Mouse (Mus musculus): ENCODE data around the gene Rspo4. TPM values are rescaled to one million over a fixed set of nuclear protein-coding genes. Genes with fewer than 3 reads are reported as not detected.
A peak's percentile ranks its signal among the peaks of the same experiment; 100 is the strongest.

The Rspo4 gene
- polyA plus RNA-seq, 1 experiment from 2014 or later, result 0.39 TPM

GRCm38 (mm10) chr2:151879760-151880159 lies 37.0 kb downstream of the Rspo4 start:
- WGBS, result 64% methylated on average over 2 of the region's 2 CpGs
- no peak overlapping the region for H3K27ac ChIP-seq (ENCODE audit: low read depth, low read length)
- no peaks in the 10 kb centered on the region for H3K4me1 ChIP-seq (ENCODE audit: control insufficient read depth, insufficient read depth, low read length)
- H3K9me3 ChIP-seq (ENCODE audit: control insufficient read depth, low read length), result no peaks in the 10 kb centered on the region
- H3K27me3 ChIP-seq (ENCODE audit: control insufficient read depth, insufficient read depth, low read length), result no peaks in the 10 kb centered on the region
- no peaks in the 10 kb centered on the region for H3K36me3 ChIP-seq (ENCODE audit: control insufficient read depth, insufficient read depth, low read length)
- H3K9ac ChIP-seq (replicated peaks; ENCODE audit: low read depth, low read length), result no peak overlapping the region
- no peak for ATAC-seq (ENCODE audit: low read depth)
- H3K4me3 ChIP-seq (ENCODE audit: low read depth, low read length), result no peak overlapping the region
- H3K4me2 ChIP-seq (ENCODE audit: low read depth, low read length), result no peak overlapping the region

- Histone ChIP-seq H3K9ac (replicated peaks; ENCODE audit: low read depth, low read length) (no peak overlapping the region), H3K9me3 (ENCODE audit: control insufficient read depth, low read length) (no peaks in the 10 kb centered on the region), H3K27me3 (ENCODE audit: control insufficient read depth, insufficient read depth, low read length) (no peaks in the 10 kb centered on the region), H3K4me3 (ENCODE audit: low read depth, low read length) (no peak overlapping the region), H3K4me1 (ENCODE audit: control insufficient read depth, insufficient read depth, low read length) (no peaks in the 10 kb centered on the region), H3K36me3 (ENCODE audit: control insufficient read depth, insufficient read depth, low read length) (no peaks in the 10 kb centered on the region), H3K27ac (ENCODE audit: low read depth, low read length) (no peak overlapping the region), H3K4me2 (ENCODE audit: low read depth, low read length) (no peak overlapping the region)
- 36% methylated on average over 6 of the region's 6 CpGs for WGBS
- no peak for ATAC-seq (ENCODE audit: low read depth)
Observed at GRCm38 (mm10) chr2:151891031-151891430, 48.3 kb downstream of the Rspo4 start.

DNA sequence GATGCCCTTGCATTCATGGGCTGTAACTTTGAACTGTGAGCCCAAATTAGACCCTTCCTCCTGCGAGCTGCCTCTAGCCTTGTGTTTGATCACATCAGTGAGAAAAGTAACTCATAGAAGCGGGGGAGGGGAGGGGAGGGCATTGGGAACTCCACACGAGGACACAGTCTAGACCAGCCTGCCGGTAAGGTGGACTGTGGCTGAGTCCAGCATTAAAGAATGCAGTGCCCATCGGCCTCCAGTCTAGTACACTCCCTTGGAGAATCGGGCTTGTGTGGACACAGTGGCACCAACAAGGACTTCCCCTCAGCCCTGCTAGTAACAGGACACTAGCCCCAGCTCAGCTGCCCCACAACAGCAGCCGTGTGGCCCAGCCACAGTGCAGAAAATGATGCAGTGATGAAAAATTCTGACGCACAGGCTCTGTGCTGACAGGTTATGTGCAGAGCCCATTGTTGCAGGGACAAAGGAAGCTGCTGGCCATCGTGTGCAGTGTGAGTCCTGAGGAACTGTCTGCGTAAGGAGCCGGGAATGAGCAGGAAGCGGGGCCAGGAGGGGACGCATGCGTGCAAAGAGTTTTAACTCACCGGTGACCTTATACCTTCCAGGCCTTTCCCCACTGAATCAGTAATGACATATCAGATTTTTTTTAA lies 50.5 kb downstream of the Rspo4 start:
- no peak for ATAC-seq (ENCODE audit: low read depth)
- Histone ChIP-seq H3K36me3 (ENCODE audit: control insufficient read depth, insufficient read depth, low read length) (no peaks in the 10 kb centered on the region), H3K9ac (replicated peaks; ENCODE audit: low read depth, low read length) (no peak overlapping the region), H3K4me1 (ENCODE audit: control insufficient read depth, insufficient read depth, low read length) (no peaks in the 10 kb centered on the region), H3K27me3 (ENCODE audit: control insufficient read depth, insufficient read depth, low read length) (no peaks in the 10 kb centered on the region), H3K27ac (ENCODE audit: low read depth, low read length) (no peak overlapping the region), H3K9me3 (ENCODE audit: control insufficient read depth, low read length) (no peaks in the 10 kb centered on the region), H3K4me2 (ENCODE audit: low read depth, low read length) (no peak overlapping the region), H3K4me3 (ENCODE audit: low read depth, low read length) (no peak overlapping the region)
- 51% methylated on average over 15 of the region's 15 CpGs for WGBS

GRCm38 (mm10) chr2:151894209-151894980 lies 51.7 kb downstream of the Rspo4 start:
- Histone ChIP-seq H3K27me3 (ENCODE audit: control insufficient read depth, insufficient read depth, low read length) (no peaks in the 10 kb centered on the region), H3K27ac (ENCODE audit: low read depth, low read length) (no peak overlapping the region), H3K36me3 (ENCODE audit: control insufficient read depth, insufficient read depth, low read length) (no peaks in the 10 kb centered on the region), H3K4me3 (ENCODE audit: low read depth, low read length) (no peak overlapping the region), H3K9ac (replicated peaks; ENCODE audit: low read depth, low read length) (no peak overlapping the region), H3K4me2 (ENCODE audit: low read depth, low read length) (no peak overlapping the region), H3K9me3 (ENCODE audit: control insufficient read depth, low read length) (no peaks in the 10 kb centered on the region), H3K4me1 (ENCODE audit: control insufficient read depth, insufficient read depth, low read length) (no peaks in the 10 kb centered on the region)
- 67% methylated on average over 8 of the region's 8 CpGs for WGBS
- 0 out of 2 replicates have a peak, but pooled peaks have one; percentile 33 for ATAC-seq (ENCODE audit: low read depth)

GRCm38 (mm10) chr2:151895911-151896310 lies 53.2 kb downstream of the Rspo4 start:
- WGBS, result 83% methylated on average over 5 of the region's 5 CpGs
- Histone ChIP-seq H3K9ac (replicated peaks; ENCODE audit: low read depth, low read length) (no peak overlapping the region), H3K4me3 (ENCODE audit: low read depth, low read length) (no peak overlapping the region), H3K27me3 (ENCODE audit: control insufficient read depth, insufficient read depth, low read length) (no peaks in the 10 kb centered on the region), H3K9me3 (ENCODE audit: control insufficient read depth, low read length) (no peaks in the 10 kb centered on the region), H3K4me1 (ENCODE audit: control insufficient read depth, insufficient read depth, low read length) (no peaks in the 10 kb centered on the region), H3K4me2 (ENCODE audit: low read depth, low read length) (no peak overlapping the region), H3K36me3 (ENCODE audit: control insufficient read depth, insufficient read depth, low read length) (no peaks in the 10 kb centered on the region), H3K27ac (ENCODE audit: low read depth, low read length) (no peak overlapping the region)
- no peak for ATAC-seq (ENCODE audit: low read depth)

GRCm38 (mm10) chr2:151898106-151898505 lies 55.4 kb downstream of the Rspo4 start:
- H3K36me3 ChIP-seq (ENCODE audit: control insufficient read depth, insufficient read depth, low read length), result no peaks in the 10 kb centered on the region
- no peak overlapping the region for H3K27ac ChIP-seq (ENCODE audit: low read depth, low read length)
- H3K27me3 ChIP-seq (ENCODE audit: control insufficient read depth, insufficient read depth, low read length), result no peaks in the 10 kb centered on the region
- no peak overlapping the region for H3K4me3 ChIP-seq (ENCODE audit: low read depth, low read length)
- H3K4me2 ChIP-seq (ENCODE audit: low read depth, low read length), result no peak overlapping the region
- H3K4me1 ChIP-seq (ENCODE audit: control insufficient read depth, insufficient read depth, low read length), result no peaks in the 10 kb centered on the region
- no peak for ATAC-seq (ENCODE audit: low read depth)
- no peaks in the 10 kb centered on the region for H3K9me3 ChIP-seq (ENCODE audit: control insufficient read depth, low read length)
- WGBS, result 95% methylated on average over 1 of the region's 1 CpGs
- no peak overlapping the region for H3K9ac ChIP-seq (replicated peaks; ENCODE audit: low read depth, low read length)

GRCm38 (mm10) chr2:151900845-151901244 lies 58.1 kb downstream of the Rspo4 start:
- Histone ChIP-seq H3K9ac (replicated peaks; ENCODE audit: low read depth, low read length) (no peak overlapping the region), H3K4me3 (ENCODE audit: low read depth, low read length) (no peak overlapping the region), H3K36me3 (ENCODE audit: control insufficient read depth, insufficient read depth, low read length) (no peaks in the 10 kb centered on the region), H3K4me1 (ENCODE audit: control insufficient read depth, insufficient read depth, low read length) (no peaks in the 10 kb centered on the region), H3K9me3 (ENCODE audit: control insufficient read depth, low read length) (no peaks in the 10 kb centered on the region), H3K4me2 (ENCODE audit: low read depth, low read length) (no peak overlapping the region), H3K27ac (ENCODE audit: low read depth, low read length) (no peak overlapping the region), H3K27me3 (ENCODE audit: control insufficient read depth, insufficient read depth, low read length) (no peaks in the 10 kb centered on the region)
- ATAC-seq (ENCODE audit: low read depth), result no peak
- WGBS, result 65% methylated on average over 4 of the region's 4 CpGs

DNA sequence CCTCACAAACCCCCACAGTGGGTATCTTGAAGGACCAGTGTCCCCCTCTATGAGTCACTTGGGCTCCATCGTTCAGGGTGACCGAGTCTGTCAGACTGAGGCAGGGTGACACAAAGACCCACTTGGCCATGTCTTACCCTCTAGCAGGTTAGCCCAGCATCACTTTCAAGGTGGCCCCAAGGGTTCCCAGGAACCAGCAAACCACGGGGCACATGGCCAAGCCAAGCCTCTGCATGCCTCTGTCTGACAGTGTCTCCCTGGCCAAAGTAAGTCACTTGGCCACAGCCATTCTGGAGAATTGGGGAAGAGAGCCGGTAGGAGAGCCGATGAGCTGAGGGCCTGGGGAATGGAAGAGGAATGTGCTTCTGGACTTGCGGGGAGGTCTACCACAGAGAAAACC lies 60.5 kb downstream of the Rspo4 start:
- H3K9ac ChIP-seq (replicated peaks; ENCODE audit: low read depth, low read length), result no peak overlapping the region
- WGBS, result 85% methylated on average over 6 of the region's 6 CpGs
- no peak overlapping the region for H3K4me2 ChIP-seq (ENCODE audit: low read depth, low read length)
- no peaks in the 10 kb centered on the region for H3K36me3 ChIP-seq (ENCODE audit: control insufficient read depth, insufficient read depth, low read length)
- H3K4me1 ChIP-seq (ENCODE audit: control insufficient read depth, insufficient read depth, low read length), result no peaks in the 10 kb centered on the region
- H3K27ac ChIP-seq (ENCODE audit: low read depth, low read length), result no peak overlapping the region
- no peak overlapping the region for H3K4me3 ChIP-seq (ENCODE audit: low read depth, low read length)
- H3K27me3 ChIP-seq (ENCODE audit: control insufficient read depth, insufficient read depth, low read length), result no peaks in the 10 kb centered on the region
- no peaks in the 10 kb centered on the region for H3K9me3 ChIP-seq (ENCODE audit: control insufficient read depth, low read length)
- ATAC-seq (ENCODE audit: low read depth), result no peak

GRCm38 (mm10) chr2:151903933-151904332 lies 61.2 kb downstream of the Rspo4 start:
- ATAC-seq (ENCODE audit: low read depth), result no peak

More at GRCm38 (mm10) chr2:151903933-151904332, 61.2 kb downstream of the Rspo4 start:
- H3K4me2 ChIP-seq (ENCODE audit: low read depth, low read length), result no peak overlapping the region
- no peaks in the 10 kb centered on the region for H3K36me3 ChIP-seq (ENCODE audit: control insufficient read depth, insufficient read depth, low read length)
- no peak overlapping the region for H3K4me3 ChIP-seq (ENCODE audit: low read depth, low read length)
- 66% methylated on average over 4 of the region's 4 CpGs for WGBS
- no peak overlapping the region for H3K27ac ChIP-seq (ENCODE audit: low read depth, low read length)
- H3K4me1 ChIP-seq (ENCODE audit: control insufficient read depth, insufficient read depth, low read length), result no peaks in the 10 kb centered on the region
- no peaks in the 10 kb centered on the region for H3K9me3 ChIP-seq (ENCODE audit: control insufficient read depth, low read length)
- no peak overlapping the region for H3K9ac ChIP-seq (replicated peaks; ENCODE audit: low read depth, low read length)
- H3K27me3 ChIP-seq (ENCODE audit: control insufficient read depth, insufficient read depth, low read length), result no peaks in the 10 kb centered on the region
